Mouse (Mus musculus): ENCODE measurements around the gene Lrrc23.
"Not testable (repeated sequence)": the region's sequence is repeated elsewhere in the genome, so short reads cannot be mapped to it uniquely, and the experiment has no call there.

Gene Lrrc23

GRCm38 (mm10) chr6:124807986-124808357 lies 28.4 kb upstream of the Lrrc23 start:
- DNase-seq (ENCODE audit: low read depth, low spot score): no peak

GRCm38 (mm10) chr6:124807366-124807765 lies 27.8 kb upstream of the Lrrc23 start:
- no peak for DNase-seq (ENCODE audit: low read depth, low spot score)

- DNase-seq (ENCODE audit: low read depth, low spot score): no peak
Measured at GRCm38 (mm10) chr6:124806446-124807140, 27.1 kb upstream of the Lrrc23 start.

- peak; percentile 84 for DNase-seq (ENCODE audit: low read depth, low spot score)
Measured at GRCm38 (mm10) chr6:124805341-124806321, 26.1 kb upstream of the Lrrc23 start.

- DNase-seq (ENCODE audit: low read depth, low spot score): no peak
Measured at GRCm38 (mm10) chr6:124804341-124804740, 24.8 kb upstream of the Lrrc23 start.

GRCm38 (mm10) chr6:124803691-124804090 lies 24.2 kb upstream of the Lrrc23 start:
- not testable (repeated sequence) for DNase-seq (ENCODE audit: low read depth, low spot score)

- DNase-seq (ENCODE audit: low read depth, low spot score): no peak
Measured at GRCm38 (mm10) chr6:124803061-124803460, 23.5 kb upstream of the Lrrc23 start.

GRCm38 (mm10) chr6:124802400-124802799 lies 22.9 kb upstream of the Lrrc23 start:
- not testable (repeated sequence) for DNase-seq (ENCODE audit: low read depth, low spot score)

GRCm38 (mm10) chr6:124796200-124796599 lies 16.7 kb upstream of the Lrrc23 start:
- no peak for DNase-seq (ENCODE audit: low read depth, low spot score)

- DNase-seq (ENCODE audit: low read depth, low spot score): no peak
Measured at GRCm38 (mm10) chr6:124795781-124796180, 16.3 kb upstream of the Lrrc23 start.

- DNase-seq (ENCODE audit: low read depth, low spot score): no peak
Measured at GRCm38 (mm10) chr6:124791911-124792310, 12.4 kb upstream of the Lrrc23 start.

GRCm38 (mm10) chr6:124790121-124790520 lies 10.6 kb upstream of the Lrrc23 start:
- no peak for DNase-seq (ENCODE audit: low read depth, low spot score)

- no peak for DNase-seq (ENCODE audit: low read depth, low spot score)
Measured at GRCm38 (mm10) chr6:124789519-124789918, 10.0 kb upstream of the Lrrc23 start.

GRCm38 (mm10) chr6:124787722-124788121 lies 8.2 kb upstream of the Lrrc23 start:
- no peak for DNase-seq (ENCODE audit: low read depth, low spot score)

- no peak for DNase-seq (ENCODE audit: low read depth, low spot score)
Measured at GRCm38 (mm10) chr6:124786756-124787420, 7.4 kb upstream of the Lrrc23 start.

- no peak for DNase-seq (ENCODE audit: low read depth, low spot score)
Measured at GRCm38 (mm10) chr6:124782436-124782835, 2.9 kb upstream of the Lrrc23 start.

- no peak for DNase-seq (ENCODE audit: low read depth, low spot score)
Measured at GRCm38 (mm10) chr6:124780917-124781316, 1.4 kb upstream of the Lrrc23 start.

- DNase-seq (ENCODE audit: low read depth, low spot score): no peak
Measured at GRCm38 (mm10) chr6:124779984-124780416, 473 bp upstream of the Lrrc23 start.

- DNase-seq (ENCODE audit: low read depth, low spot score): no peak
Measured at GRCm38 (mm10) chr6:124770511-124770910, 9.0 kb downstream of the Lrrc23 start.

GRCm38 (mm10) chr6:124770013-124770412 lies 9.5 kb downstream of the Lrrc23 start:
- no peak for DNase-seq (ENCODE audit: low read depth, low spot score)

GRCm38 (mm10) chr6:124769101-124769765 lies 10.3 kb downstream of the Lrrc23 start, which contains the start of gene Eno2:
Gene Eno2 (minus strand): TSS chr6:124769673.
- no peak for DNase-seq (ENCODE audit: low read depth, low spot score)

Measured in embryo, embryonic 11.5 days (tissue).